Mouse (Mus musculus) embryonic facial prominence, embryonic 11.5 days (tissue): ENCODE measurements around the gene Fbxl17. TPM values are rescaled to one million over a fixed set of nuclear protein-coding genes. Genes with fewer than 3 reads are reported as not detected.
A peak's percentile ranks its signal among the peaks of the same experiment; 100 is the strongest.

Source experiments
- ATAC-seq: fragments of 200-750 bp; cut with Nextera tagmentation; replicated peaks from 2 replicates; pipeline ENCODE4 v1.8.0; 2017; ENCODE audit warnings: low read depth; ENCODE audit not compliant: insufficient number of reproducible peaks, low FRiP score, low TSS enrichment
- DNase-seq: peaks from one replicate; pipeline ENCODE4 v3.0.0-alpha.2; 2015; ENCODE audit warnings: low spot score
- H3K27ac ChIP-seq: fragments of 300-500 bp; sonication (generic); replicated peaks from 2 replicates; pipeline ENCODE4 v1.5.1; 2014; ENCODE audit warnings: mild to moderate bottlenecking, low read depth, low read length, control low read depth
- H3K27me3 ChIP-seq: fragments of 300-500 bp; sonication (generic); 2 replicates; pipeline ENCODE4 v1.6.1; 2014; ENCODE audit warnings: mild to moderate bottlenecking, low read length, moderate library complexity, mixed read lengths; ENCODE audit not compliant: control insufficient read depth, insufficient read depth
- H3K36me3 ChIP-seq: fragments of 300-500 bp; sonication (generic); replicated peaks from 2 replicates; pipeline ENCODE4 v1.6.1; 2014; ENCODE audit warnings: low read depth, mild to moderate bottlenecking, low read length, moderate library complexity, mixed read lengths; ENCODE audit not compliant: control insufficient read depth, insufficient read depth
- H3K4me1 ChIP-seq: fragments of 300-500 bp; sonication (generic); 2 replicates; pipeline ENCODE4 v1.6.1; 2014; ENCODE audit warnings: low read length, mixed read lengths; ENCODE audit not compliant: control insufficient read depth, insufficient read depth
- H3K4me2 ChIP-seq: fragments of 300-500 bp; sonication (generic); 2 replicates; pipeline ENCODE4 v1.6.1; 2014; ENCODE audit warnings: low read depth, mild to moderate bottlenecking, control low read depth, low read length, moderate library complexity
- H3K4me3 ChIP-seq: fragments of 300-500 bp; sonication (generic); 2 replicates; pipeline ENCODE4 v1.5.1; 2014; ENCODE audit warnings: low read depth, low read length, control low read depth
- H3K9ac ChIP-seq: fragments of 300-500 bp; sonication (generic); replicated peaks from 2 replicates; pipeline ENCODE4 v1.6.1; 2014; ENCODE audit warnings: mild to moderate bottlenecking, control low read depth, low read length
- H3K9me3 ChIP-seq: fragments of 300-500 bp; sonication (generic); replicated peaks from 2 replicates; pipeline ENCODE4 v1.6.1; 2016; ENCODE audit warnings: mild to moderate bottlenecking, low read length, inconsistent platforms, mixed read lengths; ENCODE audit not compliant: control insufficient read depth
- WGBS: fragments of 180-500 bp; shearing (Covaris S2); extraction: QIAGEN DNeasy Blood & Tissue Kit; methylation state at CpG from one replicate; pipeline ENCODE4 v1.1.7; 2014; 5-methylcytosine and 5-hydroxymethylcytosine counted together
- polyA plus RNA-seq: library from polyadenylated mRNA; unstranded; fragments of >200 nt; fragmentation: Nextera tagmentation; extraction: Ambion mirVana; gene quantifications from 2 replicates; pipeline ENCODE4 v1.2.1, GENCODE M21; 2014

Fbxl17 gene
- polyA plus RNA-seq, 1 experiment from 2014 or later, result 7.7 TPM

DNA sequence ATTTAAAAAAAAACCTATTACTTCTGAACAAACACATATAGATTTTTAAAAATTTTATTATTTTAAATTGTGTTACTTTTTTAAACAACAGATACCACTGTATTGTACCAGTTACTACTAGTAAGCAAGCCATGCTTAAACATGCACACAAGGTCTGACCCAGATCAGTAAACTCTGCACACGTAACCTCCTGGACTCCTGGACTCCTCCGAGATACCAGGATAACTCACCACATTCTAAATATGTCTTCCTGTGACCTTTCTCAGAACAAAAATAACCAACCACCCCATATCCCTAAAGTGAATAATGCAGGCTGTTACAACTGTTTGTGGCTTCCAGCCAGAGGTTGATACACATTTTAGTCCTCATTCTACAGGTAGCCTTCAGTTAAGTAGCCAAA lies 170.9 kb downstream of the Fbxl17 start:
- Histone ChIP-seq H3K4me1 (no peaks in the 10 kb centered on the region), H3K9ac (no peak overlapping the region), H3K4me2 (no peak overlapping the region), H3K9me3 (no peaks in the 10 kb centered on the region), H3K4me3 (no peak overlapping the region), H3K27ac (no peak overlapping the region), H3K27me3 (no peaks in the 10 kb centered on the region), H3K36me3 (no peaks in the 10 kb centered on the region)
- 88% methylated on average over 2 of the region's 2 CpGs for WGBS
- ATAC-seq, result no peak
- DNase-seq, result no peak

DNA sequence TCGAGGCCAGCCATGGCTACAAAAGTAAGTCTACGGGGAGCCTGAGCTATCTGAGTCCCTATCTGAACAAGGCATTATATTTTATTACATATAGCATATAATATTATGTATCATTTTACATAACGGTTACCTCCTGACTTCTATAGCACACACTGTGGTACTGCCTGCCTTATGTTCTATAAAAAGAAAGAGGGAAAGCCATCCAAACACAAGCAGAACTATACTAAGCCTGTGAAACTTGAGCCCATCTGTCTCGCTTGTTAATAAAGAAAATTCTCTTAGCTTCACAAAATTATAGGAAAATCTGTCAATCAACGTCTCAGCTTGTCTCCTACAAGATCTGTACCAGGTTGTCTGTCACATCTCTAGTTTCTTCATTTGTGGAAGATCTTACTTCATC lies 173.6 kb downstream of the Fbxl17 start:
- H3K36me3 ChIP-seq, result no peaks in the 10 kb centered on the region
- no peak overlapping the region for H3K9ac ChIP-seq
- 85% methylated on average over 5 of the region's 5 CpGs for WGBS
- H3K4me2 ChIP-seq, result no peak overlapping the region
- H3K27ac ChIP-seq, result no peak overlapping the region
- no peak for DNase-seq
- no peak for ATAC-seq
- no peaks in the 10 kb centered on the region for H3K4me1 ChIP-seq
- H3K27me3 ChIP-seq, result no peaks in the 10 kb centered on the region
- no peak overlapping the region for H3K4me3 ChIP-seq
- no peaks in the 10 kb centered on the region for H3K9me3 ChIP-seq

DNA sequence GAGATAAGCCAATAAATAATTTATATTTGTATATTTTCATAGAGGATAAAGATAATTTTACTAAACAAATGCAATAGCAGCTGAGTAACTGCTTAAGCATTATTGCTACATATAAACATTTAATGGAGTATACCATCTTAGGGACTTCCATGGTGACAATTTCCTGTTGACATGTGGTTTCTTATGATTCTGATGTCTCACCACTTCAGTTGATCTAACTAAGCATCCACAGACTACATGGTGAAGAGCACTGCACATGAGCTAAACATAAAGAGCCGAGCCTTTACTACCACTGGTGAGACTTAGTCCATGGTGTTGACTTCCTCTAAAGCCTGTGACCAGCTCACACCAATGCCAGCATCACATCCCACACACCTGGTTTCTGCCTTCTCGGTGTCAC lies 175.1 kb downstream of the Fbxl17 start:
- Histone ChIP-seq H3K4me3 (no peak overlapping the region), H3K27ac (no peak overlapping the region), H3K9me3 (no peaks in the 10 kb centered on the region), H3K4me2 (no peak overlapping the region), H3K4me1 (no peaks in the 10 kb centered on the region), H3K27me3 (no peaks in the 10 kb centered on the region), H3K36me3 (no peaks in the 10 kb centered on the region), H3K9ac (no peak overlapping the region)
- ATAC-seq, result no peak
- DNase-seq, result no peak
- WGBS, result 91% methylated on average over 2 of the region's 2 CpGs

DNA sequence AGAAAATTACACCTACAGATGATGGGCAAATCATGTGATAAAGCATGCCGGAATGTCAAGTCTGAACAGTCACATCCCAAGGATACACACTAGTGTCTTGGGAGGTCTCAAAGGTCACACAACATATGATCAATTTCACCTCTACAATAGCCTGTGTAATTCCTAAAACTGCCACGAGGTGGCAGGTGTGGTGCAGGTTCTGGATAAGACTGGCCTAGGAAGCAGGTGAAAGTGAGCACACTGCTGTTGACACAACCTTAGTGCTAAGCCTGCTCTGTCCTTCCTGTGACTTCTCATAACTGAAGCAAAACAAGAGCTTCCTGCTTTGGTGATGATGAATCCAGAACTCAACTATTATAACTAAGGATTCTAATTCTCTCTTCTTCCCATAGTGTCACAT lies 175.8 kb downstream of the Fbxl17 start:
- Histone ChIP-seq H3K4me3 (no peak overlapping the region), H3K27me3 (no peaks in the 10 kb centered on the region), H3K4me2 (no peak overlapping the region), H3K36me3 (no peaks in the 10 kb centered on the region), H3K9ac (no peak overlapping the region), H3K4me1 (no peaks in the 10 kb centered on the region), H3K27ac (no peak overlapping the region), H3K9me3 (no peaks in the 10 kb centered on the region)
- WGBS, result 23% methylated on average over 2 of the region's 2 CpGs
- DNase-seq, result peak; percentile 71
- no peak for ATAC-seq

DNA sequence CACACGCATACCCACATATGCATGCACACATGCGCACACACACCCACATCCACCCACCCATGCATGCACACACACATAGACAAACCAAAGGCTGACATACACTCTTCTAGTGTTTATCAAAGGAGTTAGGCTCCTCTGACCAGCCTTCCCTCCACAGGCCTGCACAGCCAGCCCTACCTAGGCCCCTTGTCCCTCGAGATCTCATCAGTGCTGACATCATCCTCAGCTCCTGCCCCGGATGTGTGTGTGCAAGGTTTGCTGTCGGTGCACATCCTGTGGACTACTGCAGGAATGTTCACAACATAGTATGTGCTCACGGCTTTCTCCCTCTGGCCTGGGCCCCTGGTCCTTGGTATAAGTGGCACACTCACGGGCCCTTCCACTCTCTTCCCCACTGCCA lies 177.0 kb downstream of the Fbxl17 start:
- DNase-seq (no peak), ATAC-seq (no peak)
- Histone ChIP-seq H3K27me3 (no peaks in the 10 kb centered on the region), H3K4me2 (no peak overlapping the region), H3K4me1 (no peaks in the 10 kb centered on the region), H3K36me3 (no peaks in the 10 kb centered on the region), H3K9me3 (no peaks in the 10 kb centered on the region), H3K4me3 (no peak overlapping the region), H3K9ac (no peak overlapping the region), H3K27ac (no peak overlapping the region)
- 90% methylated on average over 7 of the region's 7 CpGs for WGBS

DNA sequence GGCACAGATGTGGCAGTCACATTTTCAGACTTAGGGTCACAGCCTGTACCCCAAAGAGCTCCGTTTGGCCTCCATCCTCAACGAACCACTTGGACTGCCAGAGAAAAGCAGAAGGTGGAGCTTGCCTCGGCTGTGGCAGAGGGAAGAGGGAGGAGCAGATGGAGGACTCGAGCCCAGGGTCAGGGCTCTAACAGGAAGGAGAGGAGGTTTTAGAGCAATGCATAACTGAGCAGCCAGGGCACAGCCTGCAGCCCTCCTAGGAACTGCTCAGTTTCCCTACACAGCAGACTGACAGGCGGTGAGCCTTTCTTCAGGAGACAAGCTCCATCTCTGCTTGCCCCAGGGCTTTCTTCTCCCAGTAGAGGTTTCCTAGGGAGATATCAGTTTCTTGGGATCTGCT lies 178.5 kb downstream of the Fbxl17 start:
- 18% methylated on average over 5 of the region's 5 CpGs for WGBS
- ATAC-seq (peak; percentile 88), DNase-seq (no peak)
- no peak overlapping the region for H3K4me2 ChIP-seq
- H3K27ac ChIP-seq, result no peak overlapping the region
- H3K36me3 ChIP-seq, result no peaks in the 10 kb centered on the region
- H3K9me3 ChIP-seq, result no peaks in the 10 kb centered on the region
- H3K27me3 ChIP-seq, result no peaks in the 10 kb centered on the region
- H3K9ac ChIP-seq, result no peak overlapping the region
- H3K4me1 ChIP-seq, result no peaks in the 10 kb centered on the region
- H3K4me3 ChIP-seq, result no peak overlapping the region

DNA sequence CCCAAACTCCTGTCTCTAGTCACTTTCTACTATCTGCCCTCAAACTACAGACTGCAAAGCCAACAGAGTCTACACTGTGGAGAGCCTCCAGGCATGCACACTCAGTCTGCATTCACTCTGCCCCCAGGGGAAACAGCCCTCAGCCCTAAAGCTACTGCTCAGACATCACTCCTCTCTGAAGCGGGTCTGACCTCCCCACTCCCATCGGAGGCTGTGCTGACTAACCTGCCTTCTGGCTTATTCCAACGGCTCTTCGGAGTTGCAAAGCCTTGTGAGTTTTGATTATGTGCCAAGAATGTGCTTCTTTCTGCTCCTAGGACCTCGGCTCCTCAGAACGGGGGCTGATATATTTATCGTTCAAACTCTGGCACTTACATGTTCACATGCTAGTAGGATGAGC lies 182.3 kb downstream of the Fbxl17 start:
- H3K4me2 ChIP-seq, result no peak overlapping the region
- H3K27ac ChIP-seq, result no peak overlapping the region
- no peaks in the 10 kb centered on the region for H3K27me3 ChIP-seq
- H3K9ac ChIP-seq, result no peak overlapping the region
- no peak overlapping the region for H3K4me3 ChIP-seq
- H3K9me3 ChIP-seq, result no peaks in the 10 kb centered on the region
- DNase-seq, result no peak
- no peaks in the 10 kb centered on the region for H3K36me3 ChIP-seq
- 73% methylated on average over 7 of the region's 7 CpGs for WGBS
- no peak for ATAC-seq
- no peaks in the 10 kb centered on the region for H3K4me1 ChIP-seq

DNA sequence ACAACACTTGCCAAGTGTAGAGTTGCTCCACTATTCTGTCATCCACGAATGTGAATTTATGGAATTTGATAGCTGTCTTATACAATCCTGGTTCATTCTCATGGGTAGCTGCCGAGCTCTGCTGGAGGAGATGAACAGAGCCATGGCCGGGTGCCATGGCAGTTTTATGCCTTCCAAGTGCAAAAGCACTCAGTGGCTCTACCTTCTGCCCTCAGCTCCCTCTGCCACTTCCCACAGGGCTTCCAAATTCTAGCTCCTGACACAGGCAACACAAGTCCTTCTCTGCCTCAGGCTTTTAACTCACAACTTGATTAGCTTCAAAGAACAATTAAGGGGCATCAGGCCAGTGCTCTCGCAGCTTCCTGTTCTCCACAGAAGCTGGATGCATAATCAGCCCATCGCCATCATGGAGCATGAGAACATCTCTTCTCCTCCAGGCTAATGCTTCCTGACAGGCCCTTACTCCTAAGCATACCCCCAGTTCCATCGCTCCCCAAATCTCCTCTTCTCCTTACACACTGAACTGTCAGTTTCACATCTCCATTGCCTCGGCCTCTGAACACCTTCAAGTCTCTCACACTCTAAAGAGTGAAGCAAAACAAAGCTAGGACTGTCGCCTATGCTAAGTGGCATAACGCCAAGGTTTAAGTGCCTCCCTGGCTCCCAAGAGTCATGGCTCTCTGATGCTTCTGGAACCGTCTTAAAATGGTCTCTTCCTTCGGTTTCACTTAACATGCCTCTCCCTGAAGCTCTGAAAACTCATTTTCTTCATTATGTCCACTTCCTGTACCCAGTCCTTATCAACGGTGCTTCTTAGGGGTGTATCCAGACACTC lies 184.0 kb downstream of the Fbxl17 start:
- WGBS, result 82% methylated on average over 12 of the region's 12 CpGs
- no peaks in the 10 kb centered on the region for H3K9me3 ChIP-seq
- H3K4me3 ChIP-seq, result no peak overlapping the region
- no peak overlapping the region for H3K9ac ChIP-seq
- ATAC-seq (no peak), DNase-seq (no peak)
- no peaks in the 10 kb centered on the region for H3K27me3 ChIP-seq
- H3K4me2 ChIP-seq, result no peak overlapping the region
- no peaks in the 10 kb centered on the region for H3K36me3 ChIP-seq
- no peaks in the 10 kb centered on the region for H3K4me1 ChIP-seq
- no peak overlapping the region for H3K27ac ChIP-seq
